Mouse (Mus musculus): ENCODE measurements around the gene Rmdn2. TPM values are rescaled to one million over a fixed set of nuclear protein-coding genes. Genes with fewer than 3 reads are reported as not detected.

Rmdn2 gene
- total RNA-seq, 2 experiments from 2014 or later, result 9.0 TPM

- Histone ChIP-seq H3K27ac (no peak overlapping the region), H3K4me3 (peak overlapping the region; percentile 51)
- TF ChIP-seq CTCF (conservative IDR thresholded peaks at IDR 0.05), result no peak
- DNase-seq (ENCODE audit: low spot score in 2 of 2), result no peak
These were observed 102.8 kb downstream of the Rmdn2 start for GRCm38 (mm10) chr17:79714368-79714895.

GRCm38 (mm10) chr17:79714931-79715637 is 103.4 kb downstream of the Rmdn2 start, which contains the start of gene Cyp1b1:
Gene Cyp1b1 (minus strand): TSS chr17:79715061.
- peak within 1 kb of the TSS; percentile 51 for H3K4me3 ChIP-seq
- DNase-seq (ENCODE audit: low spot score in 2 of 2), result no peak
- no peak for TF ChIP-seq CTCF (conservative IDR thresholded peaks at IDR 0.05)
- H3K27ac ChIP-seq, result no peak within 1 kb of the TSS

- TF ChIP-seq CTCF (conservative IDR thresholded peaks at IDR 0.05), result peak; percentile 91
- DNase-seq (ENCODE audit: low spot score in 2 of 2), result peak; percentile 70 to 84
- peak overlapping the region; percentile 51 for H3K4me3 ChIP-seq
- no peak overlapping the region for H3K27ac ChIP-seq
These were observed 104.0 kb downstream of the Rmdn2 start for GRCm38 (mm10) chr17:79715649-79716143.

- H3K27ac ChIP-seq, result no peak overlapping the region
- TF ChIP-seq CTCF (conservative IDR thresholded peaks at IDR 0.05), result no peak
These were observed 109.0 kb downstream of the Rmdn2 start for GRCm38 (mm10) chr17:79720681-79721080.

GRCm38 (mm10) chr17:79726613-79727012 is 115.0 kb downstream of the Rmdn2 start:
- no peak overlapping the region for H3K27ac ChIP-seq
- no peak for DNase-seq (ENCODE audit: low spot score in 2 of 2)

More at GRCm38 (mm10) chr17:79720681-79721080, 109.0 kb downstream of the Rmdn2 start:
- no peak for DNase-seq (ENCODE audit: low spot score in 2 of 2)
- H3K4me3 ChIP-seq, result no peak overlapping the region

GRCm38 (mm10) chr17:79728053-79728584 is 116.5 kb downstream of the Rmdn2 start:
- TF ChIP-seq CTCF (conservative IDR thresholded peaks at IDR 0.05), result no peak
- no peak for DNase-seq (ENCODE audit: low spot score in 2 of 2)
- Histone ChIP-seq H3K4me3 (no peak overlapping the region; the same call in 1 of the 2 replicates), H3K27ac (no peak overlapping the region)

More at GRCm38 (mm10) chr17:79726613-79727012, 115.0 kb downstream of the Rmdn2 start:
- H3K4me3 ChIP-seq, result no peak overlapping the region
- no peak for TF ChIP-seq CTCF (conservative IDR thresholded peaks at IDR 0.05)

- H3K27ac ChIP-seq, result no peak overlapping the region
- no peak for DNase-seq (ENCODE audit: low spot score in 2 of 2)
- H3K4me3 ChIP-seq, result no peak overlapping the region; the same call in 1 of the 2 replicates
- TF ChIP-seq CTCF (conservative IDR thresholded peaks at IDR 0.05), result no peak
These were observed 117.2 kb downstream of the Rmdn2 start for GRCm38 (mm10) chr17:79728585-79729503.

GRCm38 (mm10) chr17:79730988-79731387 is 119.3 kb downstream of the Rmdn2 start:
- Histone ChIP-seq H3K4me3 (no peak overlapping the region), H3K27ac (no peak overlapping the region)
- no peak for DNase-seq (ENCODE audit: low spot score in 2 of 2)
- no peak for TF ChIP-seq CTCF (conservative IDR thresholded peaks at IDR 0.05)

- DNase-seq (ENCODE audit: low spot score in 2 of 2), result no peak
- no peak overlapping the region for H3K4me3 ChIP-seq
These were observed 121.4 kb downstream of the Rmdn2 start for GRCm38 (mm10) chr17:79733039-79733438.

GRCm38 (mm10) chr17:79737598-79737997 is 125.9 kb downstream of the Rmdn2 start:
- DNase-seq (ENCODE audit: low spot score in 2 of 2), result no peak
- TF ChIP-seq CTCF (conservative IDR thresholded peaks at IDR 0.05), result no peak
- Histone ChIP-seq H3K4me3 (no peak overlapping the region), H3K27ac (no peak overlapping the region)

More at GRCm38 (mm10) chr17:79733039-79733438, 121.4 kb downstream of the Rmdn2 start:
- no peak overlapping the region for H3K27ac ChIP-seq
- TF ChIP-seq CTCF (conservative IDR thresholded peaks at IDR 0.05), result no peak

- no peak for DNase-seq (ENCODE audit: low spot score in 2 of 2)
- Histone ChIP-seq H3K27ac (no peak overlapping the region), H3K4me3 (no peak overlapping the region)
- TF ChIP-seq CTCF (conservative IDR thresholded peaks at IDR 0.05), result no peak
These were observed 127.3 kb downstream of the Rmdn2 start for GRCm38 (mm10) chr17:79738847-79739498.

GRCm38 (mm10) chr17:79742635-79743034 is 131.0 kb downstream of the Rmdn2 start:
- DNase-seq (ENCODE audit: low spot score in 2 of 2), result no peak
- TF ChIP-seq CTCF (conservative IDR thresholded peaks at IDR 0.05), result no peak
- Histone ChIP-seq H3K4me3 (no peak overlapping the region), H3K27ac (no peak overlapping the region)

Other genes starting within 250 kb of the Rmdn2 start
- gene Cyp1b1, start 103.2 kb downstream of the Rmdn2 start, total RNA-seq (2021), result 1 to 10 TPM; 3.4 to 4.5 TPM